Mouse (Mus musculus) erythroblast, embryonic 14.5 days (primary cell): ENCODE measurements around the gene Fkbp10.

Experiments
- GATA1 ChIP-seq: IDR thresholded peaks from 2 replicates; pipeline ENCODE4 v1.6.1; 2012; ENCODE audit warnings: low read length, inconsistent platforms, mixed read lengths
- TAL1 ChIP-seq: IDR thresholded peaks from 3 replicates; pipeline ENCODE4 v1.6.1; 2012; ENCODE audit warnings: low read length, inconsistent platforms, mixed read lengths

DNA sequence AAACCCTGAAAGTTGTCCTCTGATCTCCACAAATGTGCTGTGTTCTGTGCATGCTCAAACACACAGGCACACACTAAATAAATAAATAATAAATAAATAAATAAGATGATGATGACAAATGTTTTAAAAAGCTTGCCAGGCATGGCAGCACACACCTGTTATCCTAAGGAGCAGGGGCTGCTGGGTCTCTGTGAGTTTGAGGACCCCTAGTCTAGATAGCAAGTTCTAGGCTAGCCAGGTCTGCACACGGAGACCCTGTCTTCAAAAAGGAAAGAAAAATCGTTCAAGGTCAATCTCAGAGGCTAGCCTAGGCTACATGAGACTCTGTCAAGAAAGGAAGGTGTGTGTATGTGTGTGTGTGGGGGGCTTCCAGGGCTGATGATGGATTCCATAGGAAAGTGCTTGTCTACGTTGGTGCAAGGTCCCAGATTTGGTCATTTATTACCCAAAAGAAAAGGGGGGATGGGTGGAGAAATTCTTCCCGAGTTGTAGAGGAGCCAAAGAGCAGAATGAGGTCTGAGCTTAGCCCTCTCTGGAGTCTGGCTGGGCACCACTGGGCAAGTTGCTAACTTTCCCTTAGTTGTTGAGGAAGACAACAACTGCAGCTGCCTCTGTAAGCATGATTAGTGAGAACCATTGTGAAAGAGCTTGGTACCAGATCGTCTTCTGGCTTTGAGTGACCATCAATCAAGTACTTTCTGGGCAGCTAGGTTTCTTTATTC is 21.0 kb upstream of the Fkbp10 start:
- TF ChIP-seq GATA1 (no peak), TAL1 (no peak)
